Mouse (Mus musculus) kidney, adult 11 months (tissue): ENCODE measurements around the gene Defb45.
A peak's percentile ranks its signal among the peaks of the same experiment; 100 is the strongest.

Experiments used
- DNase-seq: peaks from one replicate; pipeline ENCODE4 v3.0.0; 2022

The Defb45 gene

DNA sequence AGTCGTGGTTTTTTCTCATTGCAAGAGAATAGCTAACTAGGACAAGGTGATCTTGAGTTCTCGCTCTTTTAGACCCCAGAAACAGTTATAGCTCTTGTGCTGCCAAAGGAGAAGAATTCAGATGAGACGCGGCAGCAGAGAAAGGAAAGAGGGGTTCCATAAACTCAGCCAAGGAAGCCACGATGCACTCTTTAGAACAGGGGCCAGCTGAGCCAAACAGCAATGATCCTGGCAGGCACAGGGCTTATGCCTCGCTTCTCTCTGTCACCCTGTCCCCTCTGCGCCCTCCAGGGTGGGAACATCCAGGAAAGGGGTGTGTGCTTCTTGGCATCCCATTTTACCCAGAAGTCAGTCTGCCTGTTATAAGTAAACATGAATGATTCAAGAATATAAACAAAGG lies at the start of gene Defb45:
Gene Defb45 (minus strand): TSS at position 101 of the 400 bp plus-strand sequence.
- no peak for DNase-seq

DNA sequence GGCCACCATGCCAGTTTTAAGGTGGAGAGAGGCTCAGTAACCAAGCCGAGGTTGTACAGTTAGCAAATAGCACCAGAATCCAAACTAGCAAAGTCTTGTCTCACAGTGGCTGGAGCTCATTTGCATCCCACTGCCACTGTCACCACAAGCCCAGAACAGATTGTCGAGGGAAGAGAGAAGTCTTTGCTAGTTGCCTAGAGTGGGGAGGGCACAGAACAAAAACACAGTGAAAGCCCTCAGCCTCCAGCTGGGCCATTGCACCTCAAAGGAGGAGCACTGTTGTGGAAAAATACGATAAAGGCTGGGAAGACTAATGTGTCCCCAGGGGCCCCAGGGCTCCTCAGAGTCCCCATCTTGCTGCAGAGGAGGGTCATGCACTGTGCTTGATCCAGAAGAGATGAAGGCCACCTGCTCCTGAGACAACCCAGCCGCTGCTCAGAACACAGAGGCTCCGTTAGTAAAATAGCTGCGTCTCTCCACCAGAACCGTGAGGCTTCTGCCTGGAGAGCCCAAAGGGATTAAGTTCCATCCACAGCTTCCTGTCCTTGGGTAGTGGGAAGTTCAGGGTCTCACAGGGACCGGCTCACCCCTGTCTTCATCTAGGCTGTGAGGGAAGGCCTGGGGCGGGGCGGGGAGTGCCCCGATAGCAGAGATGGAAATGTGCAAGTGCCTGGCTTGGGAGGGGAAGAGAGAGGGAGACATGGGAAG lies 40.4 kb upstream of the Defb45 start:
- DNase-seq = peak; percentile 69

DNA sequence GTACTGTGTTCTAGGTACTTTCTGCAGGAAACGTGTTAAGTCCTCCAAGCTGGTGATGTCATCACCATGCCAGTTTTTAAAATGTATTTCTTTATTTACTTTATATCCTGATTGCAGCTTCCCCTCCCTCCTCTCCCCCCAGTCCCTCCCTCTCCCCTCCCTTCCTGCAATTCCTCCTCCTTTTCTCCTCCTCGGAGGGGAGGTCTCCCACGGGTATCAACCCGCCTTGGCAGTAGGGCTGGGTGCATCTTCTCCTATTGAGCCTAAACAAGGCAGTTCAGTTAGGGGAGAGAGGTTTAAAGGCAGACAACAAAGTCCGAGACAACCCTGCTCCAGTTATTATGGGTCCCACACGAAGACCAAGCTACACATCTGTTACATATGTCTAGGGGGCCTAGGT lies 39.7 kb upstream of the Defb45 start:
- DNase-seq = no peak

DNA sequence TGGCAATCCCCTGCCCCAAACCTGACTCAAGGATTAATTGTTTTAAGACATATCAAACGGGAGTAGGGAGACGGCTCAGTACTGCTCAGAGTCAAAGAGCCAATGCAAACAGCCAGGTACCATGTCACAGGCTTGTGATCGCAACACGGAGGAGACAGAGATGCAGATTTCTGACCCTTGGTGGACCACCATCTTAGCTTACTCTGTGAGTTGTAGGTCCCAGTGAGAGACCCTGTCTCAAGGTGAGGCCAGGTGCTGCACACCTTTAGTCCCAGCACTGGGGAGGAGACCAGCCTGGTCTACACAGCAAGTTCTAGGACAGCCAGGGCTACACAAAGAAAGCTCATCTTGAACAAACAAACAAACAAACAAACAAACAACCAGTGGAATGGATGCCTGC lies 38.2 kb upstream of the Defb45 start:
- DNase-seq = no peak

DNA sequence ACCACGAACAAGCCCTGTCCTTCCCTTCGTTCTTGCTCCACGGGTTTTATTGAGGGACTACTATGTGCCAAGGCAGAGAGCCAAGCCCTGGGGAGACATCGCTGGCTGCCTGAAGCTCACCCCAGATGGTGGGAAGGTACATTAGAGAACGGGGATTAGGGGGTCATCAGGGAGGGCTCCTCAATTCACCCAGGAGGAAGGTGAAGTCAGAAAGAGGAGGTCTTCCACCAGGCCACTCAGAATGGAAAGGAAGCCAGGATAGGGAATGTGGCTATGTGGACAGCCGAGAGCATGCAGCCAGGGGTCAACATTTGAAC lies 37.8 kb upstream of the Defb45 start:
- no peak for DNase-seq

DNA sequence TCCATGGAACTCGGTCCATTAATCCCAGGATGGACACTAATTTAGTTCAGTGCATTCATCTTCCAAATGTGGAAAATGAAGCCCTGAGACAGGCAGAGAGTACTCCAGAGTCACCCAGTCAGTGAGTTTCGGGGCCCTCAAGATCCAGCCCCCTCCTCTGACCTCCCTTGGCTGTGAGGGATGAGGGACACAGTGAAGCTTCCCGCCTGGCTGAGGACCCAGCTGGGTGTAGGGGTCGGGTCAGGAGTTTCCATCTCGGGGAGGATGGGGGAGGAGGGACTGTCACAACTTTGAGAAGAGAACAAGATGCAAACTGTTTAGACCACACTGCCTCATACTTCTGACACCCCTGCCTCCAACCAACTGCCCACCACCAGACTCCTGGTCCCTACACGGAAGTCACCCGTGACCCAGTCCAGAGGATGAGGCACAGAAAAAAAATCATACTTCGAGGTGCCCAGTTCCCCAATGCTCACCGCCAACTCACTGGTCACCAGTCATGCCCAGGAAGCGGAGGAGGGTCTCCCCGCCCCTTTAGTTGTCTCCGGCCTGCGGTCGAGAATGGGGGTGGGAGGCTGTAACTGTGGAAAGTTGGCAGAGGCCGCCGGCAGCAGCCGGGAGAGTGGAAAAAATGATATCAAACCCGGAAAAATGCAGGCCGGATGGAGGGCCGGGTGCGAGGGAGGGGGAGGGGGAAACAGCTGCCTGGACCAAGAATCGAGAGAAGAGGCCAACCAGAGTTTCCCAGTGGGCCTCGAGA lies 37.2 kb upstream of the Defb45 start:
- peak; percentile 68 for DNase-seq

DNA sequence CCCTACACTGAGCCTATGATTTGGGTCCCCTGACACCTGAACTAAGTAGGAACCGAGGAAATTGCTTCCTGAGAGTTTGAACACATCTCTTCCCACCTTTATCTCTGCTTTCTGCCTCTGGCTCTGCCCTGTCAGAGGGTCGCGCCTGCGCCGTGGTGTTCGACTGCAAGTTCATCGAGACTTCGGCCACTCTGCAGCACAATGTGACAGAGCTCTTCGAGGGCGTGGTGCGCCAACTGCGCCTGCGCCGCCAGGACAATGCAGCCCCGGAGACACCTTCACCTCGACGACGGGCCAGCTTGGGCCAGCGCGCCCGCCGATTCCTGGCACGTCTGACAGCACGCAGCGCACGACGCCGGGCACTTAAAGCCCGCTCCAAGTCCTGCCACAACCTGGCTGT lies 35.1 kb upstream of the Defb45 start:
- no peak for DNase-seq

DNA sequence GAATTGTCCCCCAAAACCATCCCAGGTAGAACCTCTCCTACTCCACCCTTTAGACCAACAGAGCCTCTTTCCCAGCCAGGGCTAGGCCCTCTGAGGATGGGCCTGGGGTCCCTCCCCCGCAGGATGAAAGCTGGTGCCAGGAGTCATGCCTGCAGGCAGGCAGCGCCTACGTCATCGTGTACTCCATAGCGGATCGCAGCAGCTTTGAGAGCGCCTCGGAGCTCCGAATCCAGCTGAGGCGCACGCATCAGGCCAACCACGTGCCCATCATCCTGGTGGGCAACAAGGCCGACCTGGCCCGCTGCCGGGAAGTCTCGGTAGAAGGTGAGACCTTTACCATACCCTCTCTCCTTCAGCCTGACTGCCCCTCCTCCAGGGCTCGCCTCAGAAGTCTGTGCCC lies 34.1 kb upstream of the Defb45 start:
- no peak for DNase-seq

DNA sequence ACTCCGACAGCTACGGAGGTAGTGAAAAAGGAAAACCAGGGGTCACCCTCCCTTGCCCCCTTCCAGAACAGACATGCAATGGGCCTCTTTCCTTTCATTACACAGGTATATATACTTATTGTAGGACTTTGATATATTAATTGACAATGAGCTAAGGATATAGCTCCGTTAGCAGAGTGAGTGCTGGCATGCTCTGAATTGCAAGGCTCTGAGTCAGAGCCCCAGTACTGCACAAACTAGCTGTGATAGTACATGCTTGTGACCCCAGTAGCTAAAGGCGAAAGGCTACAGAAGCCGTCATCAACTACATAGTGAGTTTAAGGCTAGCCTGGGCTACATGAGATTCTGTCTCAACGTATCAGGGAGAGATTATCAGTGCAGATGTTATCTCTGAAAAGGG lies 30.7 kb upstream of the Defb45 start:
- no peak for DNase-seq

DNA sequence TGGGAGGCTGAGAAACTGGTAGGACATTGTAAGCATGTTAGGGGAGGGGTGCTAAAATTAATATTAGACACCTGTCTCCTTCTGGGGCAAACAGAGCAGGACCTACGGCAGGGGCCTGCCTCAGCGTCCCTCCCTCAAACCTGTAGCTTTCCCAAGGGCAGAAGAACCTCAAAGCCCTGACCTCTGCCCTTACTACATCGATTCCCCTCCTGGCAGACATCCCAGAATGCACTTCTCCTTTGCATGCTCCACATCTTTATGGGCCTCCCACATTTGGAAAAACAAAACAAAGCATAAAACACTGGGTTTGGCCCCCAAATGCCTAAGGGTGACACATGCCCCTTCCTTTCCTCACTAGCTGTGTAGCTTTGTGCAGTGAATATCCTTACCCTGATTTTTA lies 30.0 kb upstream of the Defb45 start:
- DNase-seq = no peak

DNA sequence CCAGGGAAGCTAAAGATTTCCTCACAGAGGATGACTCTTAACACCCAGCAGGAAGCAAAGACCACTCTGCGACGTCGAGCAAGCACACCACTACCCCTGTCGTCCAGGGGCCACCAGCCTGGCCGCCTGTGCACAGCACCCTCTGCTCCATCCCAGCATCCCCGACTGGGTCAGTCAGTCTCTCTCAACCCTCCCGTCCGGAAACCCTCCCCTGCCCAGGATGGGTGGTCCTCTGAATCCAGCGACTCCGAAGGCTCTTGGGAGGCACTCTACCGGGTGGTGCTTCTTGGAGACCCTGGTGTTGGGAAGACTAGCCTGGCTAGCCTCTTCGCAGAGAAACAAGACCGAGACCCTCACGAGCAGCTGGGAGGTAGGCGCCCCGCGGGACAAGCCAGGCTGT lies 28.9 kb upstream of the Defb45 start:
- DNase-seq = no peak

DNA sequence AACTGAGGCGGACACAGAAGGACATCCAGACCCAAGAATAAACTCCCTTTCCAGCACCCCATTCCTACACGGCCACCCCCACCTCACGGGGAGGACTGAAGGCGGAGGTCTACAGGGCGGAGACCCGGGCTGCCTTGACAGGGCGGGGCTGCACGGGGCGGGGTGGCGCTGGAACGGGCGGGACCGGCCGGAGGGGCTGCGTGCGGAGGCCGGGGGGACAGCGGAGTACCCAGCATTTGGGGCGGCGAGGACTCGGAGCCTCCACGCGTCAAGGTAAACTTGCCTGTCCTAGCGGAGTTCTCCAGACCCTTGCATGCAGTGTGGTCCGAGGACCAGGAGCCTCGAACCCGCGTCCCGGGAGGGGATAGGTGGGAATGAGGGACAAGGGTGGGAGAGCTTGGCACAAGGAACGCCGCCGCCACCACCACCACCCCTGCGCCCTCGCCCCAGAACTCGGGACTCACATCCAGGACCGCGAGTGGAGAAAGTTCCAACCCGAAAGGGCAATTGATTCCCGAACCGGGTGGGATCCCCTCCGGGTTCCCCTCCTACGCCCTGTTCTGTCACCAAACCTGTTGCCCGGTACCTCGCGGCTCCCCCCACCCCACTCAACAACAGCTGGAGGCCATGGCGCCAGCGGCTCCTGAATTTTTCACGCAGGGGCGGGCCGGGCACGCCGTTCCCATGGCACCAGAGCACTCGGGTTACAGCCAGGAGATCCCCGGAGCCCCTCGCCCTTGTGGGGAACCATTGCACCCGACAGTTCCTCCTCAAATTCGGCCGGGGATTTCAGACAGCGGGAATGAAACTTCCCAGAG lies 27.8 kb upstream of the Defb45 start, which contains the start of gene Rem1:
Gene Rem1 (plus strand): TSS at position 178 of the 818 bp plus-strand sequence.
- no peak for DNase-seq

DNA sequence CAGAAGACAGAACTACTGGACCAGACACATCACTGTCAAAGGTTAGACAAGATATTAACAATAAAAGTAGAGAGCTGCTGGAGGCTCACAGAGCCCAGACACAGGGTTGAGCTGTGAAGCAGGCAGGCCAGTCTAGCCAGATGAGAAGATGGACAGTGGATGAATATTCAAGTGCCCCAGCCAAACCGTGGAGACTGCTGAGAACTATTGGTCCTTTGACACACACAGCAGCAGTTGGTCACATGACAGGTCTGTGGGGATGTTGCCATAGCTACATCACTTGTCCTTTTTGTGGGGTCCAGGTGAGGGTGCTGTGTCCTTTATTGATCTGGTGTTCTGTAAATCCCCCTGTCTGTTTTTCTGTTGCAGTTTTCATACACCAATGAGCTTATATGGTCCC lies 26.1 kb upstream of the Defb45 start:
- no peak for DNase-seq

DNA sequence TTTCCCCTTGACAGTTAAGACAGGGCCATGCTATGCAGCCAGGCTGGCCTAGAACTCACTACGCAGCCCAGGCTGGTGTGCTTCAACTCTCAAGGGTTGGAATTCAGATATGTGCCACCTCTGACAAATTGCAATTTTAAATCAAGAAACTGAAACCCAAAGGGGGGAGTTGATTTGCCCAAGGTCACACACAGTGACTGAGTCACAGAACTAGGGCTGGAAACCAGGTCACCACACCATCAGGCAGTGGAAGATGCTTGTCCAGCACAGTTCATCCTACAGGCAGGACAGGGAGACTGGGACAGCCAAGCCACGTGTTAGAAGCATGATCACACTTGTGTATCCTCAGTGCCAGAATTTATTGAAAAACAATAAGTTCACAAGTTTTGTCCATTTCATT lies 25.4 kb upstream of the Defb45 start:
- DNase-seq = no peak

DNA sequence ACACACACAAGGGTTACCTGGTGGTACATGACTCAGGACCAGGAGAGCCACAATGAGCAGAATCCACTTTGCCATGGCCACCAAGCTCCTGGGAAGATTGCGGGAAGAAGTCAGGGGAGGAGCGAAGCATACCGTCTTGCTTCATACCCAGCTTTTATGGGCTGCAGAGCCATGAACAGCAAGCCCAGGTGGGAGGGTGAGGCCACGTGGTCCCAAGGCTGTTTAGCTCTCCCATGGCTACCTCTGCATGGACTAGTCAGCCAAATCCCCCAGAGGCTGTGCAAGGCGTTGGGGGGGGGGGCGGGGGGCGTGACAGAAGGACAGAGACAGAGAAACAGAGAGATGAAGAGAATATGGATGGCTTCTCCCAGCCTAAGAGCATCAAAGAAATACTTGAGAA lies 23.8 kb upstream of the Defb45 start, which contains the start of gene Defb25:
Gene Defb25 (minus strand): TSS at position 101 of the 400 bp plus-strand sequence.
- DNase-seq = no peak

DNA sequence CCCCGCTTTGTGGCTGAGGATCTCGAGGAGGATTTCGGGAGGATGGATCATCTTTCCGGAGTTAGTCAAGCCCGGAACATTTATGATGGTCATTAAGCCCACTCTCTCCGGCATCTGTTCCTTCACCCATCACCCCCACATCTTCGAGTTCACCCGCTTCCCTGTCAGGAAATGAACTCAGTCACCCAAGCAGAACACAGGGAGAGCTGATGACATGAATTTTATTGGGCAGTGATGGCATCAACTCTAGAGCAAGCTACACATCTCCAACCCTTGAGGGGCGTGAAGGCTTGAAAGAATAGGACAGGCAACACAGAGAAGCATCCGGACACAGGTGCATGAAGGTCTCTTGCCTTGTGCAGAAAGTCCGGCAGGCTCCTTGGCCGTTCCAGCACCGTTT lies 23.0 kb upstream of the Defb45 start:
- no peak for DNase-seq

DNA sequence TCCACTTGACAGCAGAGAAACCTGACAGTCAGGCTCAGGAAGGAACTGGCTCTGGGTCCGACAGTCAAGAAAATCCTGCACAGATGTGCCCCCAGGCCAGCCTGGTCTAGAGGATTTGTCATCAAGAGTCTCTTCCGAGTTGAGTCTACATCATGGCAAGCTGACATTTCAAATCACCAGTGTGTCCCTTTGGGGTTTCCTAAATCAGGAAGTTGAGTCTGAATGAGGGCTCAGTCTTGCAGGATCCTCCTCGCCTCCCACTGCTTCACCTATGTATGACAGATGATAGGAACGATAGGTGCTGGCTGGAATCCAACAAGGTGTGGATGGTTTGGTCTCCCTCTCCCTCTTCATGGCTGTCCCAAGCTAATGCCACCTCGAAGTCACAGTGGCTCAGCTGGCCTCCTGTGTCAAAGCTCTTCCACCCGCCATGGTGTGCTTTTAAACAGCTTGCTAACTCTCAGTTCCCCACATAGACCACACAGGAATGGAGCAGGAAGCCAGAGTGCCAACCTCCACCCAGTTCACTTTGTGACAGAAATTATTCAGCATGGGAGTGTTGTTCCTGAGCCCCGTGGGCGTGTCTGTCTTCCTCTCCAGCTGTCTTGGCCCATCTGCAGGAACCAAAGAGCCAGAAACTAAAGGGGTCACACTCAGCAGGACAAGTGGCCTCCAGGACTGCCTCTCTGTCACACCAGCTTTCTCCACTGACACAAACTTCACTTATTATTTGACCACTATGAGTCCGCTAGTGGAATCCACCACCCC lies 21.4 kb upstream of the Defb45 start:
- DNase-seq = no peak

DNA sequence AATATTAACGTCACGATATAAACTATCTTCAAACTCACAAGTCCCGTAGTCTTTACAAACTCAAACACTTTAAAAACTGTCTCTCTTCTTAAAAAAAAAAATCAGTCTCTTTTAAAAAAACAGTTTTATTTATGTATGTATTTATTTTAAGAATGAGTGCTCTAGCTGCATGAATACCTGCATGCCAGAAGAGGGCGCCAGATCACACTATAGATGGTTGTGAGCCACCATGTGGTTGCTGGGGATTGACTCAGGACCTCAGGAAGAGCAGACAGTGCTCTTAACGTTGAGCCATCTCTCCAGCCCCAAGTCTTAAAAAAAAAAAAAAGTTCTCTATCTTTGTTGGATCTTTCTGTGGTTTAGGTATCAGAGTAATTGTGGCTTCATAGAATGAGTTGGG lies 18.2 kb upstream of the Defb45 start:
- DNase-seq = no peak

DNA sequence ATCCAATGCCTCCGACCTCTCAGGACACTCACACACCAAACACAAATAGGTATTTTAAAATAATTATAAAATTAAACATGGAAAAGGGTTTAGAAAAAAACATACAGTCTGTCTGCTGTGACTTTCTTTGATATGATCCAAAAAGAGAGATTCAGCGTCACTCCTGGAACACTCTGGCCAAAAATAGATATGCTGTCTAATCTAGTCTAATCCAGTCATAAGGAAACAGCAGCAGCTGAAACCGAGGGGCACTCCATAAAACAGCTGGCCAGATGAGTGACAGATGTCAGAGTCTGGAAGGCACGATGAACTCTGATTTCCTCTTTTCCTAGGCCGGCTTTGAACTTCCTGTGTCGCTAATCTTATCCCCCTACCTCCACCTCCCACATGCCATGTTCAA lies 17.3 kb upstream of the Defb45 start:
- DNase-seq = no peak

DNA sequence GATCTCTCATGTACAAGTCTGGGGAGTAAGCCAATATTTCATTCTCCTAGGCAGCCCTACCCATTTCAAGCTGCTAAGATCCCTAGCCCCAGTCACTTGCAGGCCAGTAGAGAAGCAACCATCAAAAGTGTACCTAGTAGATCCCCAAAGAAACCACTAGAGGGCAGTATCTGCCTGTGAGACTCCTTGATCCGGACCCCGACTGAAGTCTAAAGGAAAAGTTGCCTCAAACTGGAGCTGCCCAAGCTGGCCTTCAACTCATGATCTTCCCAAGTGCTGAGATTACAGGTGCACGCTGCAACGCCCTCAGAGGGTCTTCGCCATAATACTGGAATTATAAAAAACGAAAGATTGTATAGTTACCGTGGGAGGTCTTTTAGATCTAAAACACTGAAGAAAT lies 16.4 kb upstream of the Defb45 start:
- DNase-seq = peak; percentile 39

DNA sequence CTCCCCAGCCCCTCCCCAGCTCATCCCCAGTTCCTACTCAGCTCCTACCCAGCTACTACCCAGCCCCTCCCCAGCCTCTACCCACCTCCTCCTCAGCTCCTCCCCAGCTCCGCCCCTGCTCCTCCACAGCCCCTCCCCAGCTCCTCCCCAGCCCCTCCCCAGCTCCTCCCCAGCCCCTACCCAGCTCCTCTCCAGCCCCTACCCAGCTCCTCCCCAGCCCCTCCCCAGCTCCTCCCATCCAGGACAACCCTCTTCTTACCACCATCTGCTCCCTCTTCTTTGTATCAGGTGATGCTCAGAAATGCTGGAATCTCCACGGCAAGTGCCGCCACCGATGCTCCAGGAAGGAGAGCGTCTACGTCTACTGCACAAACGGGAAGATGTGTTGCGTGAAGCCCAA lies 13.0 kb upstream of the Defb45 start:
- DNase-seq = no peak

DNA sequence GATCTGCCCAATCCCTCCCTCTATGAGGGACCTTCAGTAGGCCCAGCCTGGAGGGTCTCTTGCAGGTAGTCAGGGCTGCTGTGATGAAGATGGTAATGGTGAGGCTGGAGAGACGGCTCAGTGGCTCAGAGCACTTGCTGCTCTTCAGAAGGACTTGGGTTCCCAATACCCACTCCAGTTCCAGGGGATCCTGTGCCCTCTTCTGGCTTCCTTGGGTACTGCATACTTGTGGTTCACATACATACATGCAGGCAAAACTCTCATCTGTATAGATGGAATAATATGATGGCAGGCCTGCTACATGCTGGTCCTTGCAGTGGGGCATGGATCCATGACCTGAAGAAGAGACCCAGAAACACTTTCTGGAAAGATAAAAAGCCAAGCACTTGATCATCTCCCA lies 9.5 kb upstream of the Defb45 start:
- DNase-seq = no peak

DNA sequence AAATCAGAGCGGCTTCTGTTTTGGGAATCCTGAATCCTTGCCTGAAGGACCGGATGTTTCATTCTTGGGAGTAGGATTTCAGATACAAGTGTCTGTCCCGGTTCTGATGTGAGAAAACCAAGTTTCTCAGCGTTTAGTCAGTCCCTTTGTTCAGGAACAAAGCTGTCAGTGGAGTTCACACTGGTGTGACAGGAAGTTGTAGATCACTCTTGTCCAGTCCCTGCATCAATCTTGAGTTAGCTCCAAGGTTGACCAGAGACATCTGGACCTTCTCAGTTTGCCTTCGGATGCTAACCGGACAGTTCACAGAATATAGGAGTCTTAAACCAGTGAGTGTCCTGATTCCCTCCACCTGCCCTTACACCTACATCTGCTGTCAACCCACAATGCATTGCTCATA lies 8.5 kb upstream of the Defb45 start:
- no peak for DNase-seq
